Mouse (Mus musculus) cortical plate, adult 2 months (tissue): ENCODE measurements around the gene Moxd1. TPM values are rescaled to one million over a fixed set of nuclear protein-coding genes. Genes with fewer than 3 reads are reported as not detected.

Experiments
- H3K27ac ChIP-seq: fragments of 200-500 bp; 2 replicates; pipeline ENCODE4 v1.5.1; 2012; ENCODE audit warnings: low read length, control low read depth, inconsistent platforms; ENCODE audit not compliant: insufficient read depth
- H3K4me1 ChIP-seq: fragments of 200-500 bp; 2 replicates; pipeline ENCODE4 v1.6.1; 2011; ENCODE audit warnings: low read length; ENCODE audit not compliant: control insufficient read depth, insufficient read depth
- H3K4me3 ChIP-seq: fragments of 200-500 bp; 2 replicates; pipeline ENCODE4 v1.5.1; 2011; ENCODE audit warnings: mild to moderate bottlenecking, low read length, control low read depth; ENCODE audit not compliant: insufficient read depth
- CTCF ChIP-seq: fragments of 200-500 bp; IDR thresholded peaks from 2 replicates; pipeline ENCODE4 v1.5.1; 2011; ENCODE audit warnings: mild to moderate bottlenecking, control low read depth, low read length; ENCODE audit not compliant: insufficient read depth; ENCODE audit errors: extremely low read depth
- POLR2A ChIP-seq: fragments of 200-500 bp; IDR thresholded peaks from 2 replicates; pipeline ENCODE4 v1.6.1; 2011; ENCODE audit warnings: mild to moderate bottlenecking, low read length, control low read depth; ENCODE audit not compliant: insufficient read depth; ENCODE audit errors: extremely low read depth
- polyA plus RNA-seq: library from polyadenylated mRNA; depleted of rRNA; stranded (reverse); fragments of >200 nt; gene quantifications from 2 replicates; pipeline ENCODE4 v1.2.3, GENCODE M21; 2012

Moxd1 gene
- polyA plus RNA-seq, 1 experiment, result 4.5 TPM

GRCm38 (mm10) chr10:24259794-24260590, 36.7 kb downstream of the Moxd1 start:
- TF ChIP-seq CTCF, result no peak
- no peak for TF ChIP-seq POLR2A
- H3K27ac ChIP-seq, result no peak overlapping the region
- H3K4me3 ChIP-seq, result no peak overlapping the region
- H3K4me1 ChIP-seq, result no peaks in the 10 kb centered on the region

- Histone ChIP-seq H3K4me1 (no peaks in the 10 kb centered on the region), H3K27ac (no peak overlapping the region), H3K4me3 (no peak overlapping the region)
- TF ChIP-seq CTCF, result no peak
- TF ChIP-seq POLR2A, result no peak
These were observed 44.2 kb downstream of the Moxd1 start for GRCm38 (mm10) chr10:24267520-24267919.

- Histone ChIP-seq H3K4me3 (no peak overlapping the region), H3K27ac (no peak overlapping the region), H3K4me1 (no peaks in the 10 kb centered on the region)
- no peak for TF ChIP-seq CTCF
- no peak for TF ChIP-seq POLR2A
These were observed 47.8 kb downstream of the Moxd1 start for GRCm38 (mm10) chr10:24271077-24271637.

DNA sequence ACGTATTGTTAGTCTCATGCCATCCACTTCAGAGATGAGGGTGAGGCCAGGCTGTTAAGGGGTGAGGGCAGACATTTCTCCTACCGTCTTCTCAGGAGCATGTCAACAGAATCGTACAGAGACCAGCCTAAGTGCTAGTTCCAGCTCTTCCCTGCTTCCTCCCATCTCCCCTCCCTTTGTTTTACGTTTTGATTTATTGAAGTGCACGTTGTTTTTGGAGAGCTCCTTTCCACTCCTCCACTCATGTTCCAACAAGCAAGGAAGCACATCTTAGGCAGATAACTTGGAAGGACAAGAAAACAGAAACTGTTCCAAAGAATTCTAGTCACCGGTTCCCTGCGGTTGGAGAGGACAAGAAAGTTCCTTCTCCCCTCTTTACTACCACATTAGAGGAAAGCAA, 52.9 kb downstream of the Moxd1 start:
- Histone ChIP-seq H3K4me3 (no peak overlapping the region), H3K27ac (no peak overlapping the region), H3K4me1 (no peaks in the 10 kb centered on the region)
- TF ChIP-seq POLR2A (no peak), CTCF (no peak)

DNA sequence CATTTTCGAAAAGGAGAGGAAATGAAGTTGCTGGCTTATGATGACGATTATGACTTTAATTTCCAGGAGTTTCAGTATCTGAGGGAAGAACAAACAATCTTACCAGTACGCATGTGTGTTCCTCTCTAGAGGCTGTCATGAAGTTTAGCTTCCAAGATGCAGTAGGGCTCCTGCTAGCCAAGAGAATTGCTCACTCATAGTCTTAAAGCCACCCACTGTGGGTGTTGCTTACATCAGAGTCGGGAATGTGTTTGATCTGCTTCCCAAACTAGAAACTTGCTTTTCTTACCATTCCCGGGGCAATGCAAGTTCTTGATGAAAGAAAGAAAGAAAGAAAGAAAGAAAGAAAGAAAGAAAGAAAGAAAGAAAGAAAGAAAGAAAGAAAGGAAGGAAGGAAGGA, 59.3 kb downstream of the Moxd1 start:
- Histone ChIP-seq H3K4me3 (no peak overlapping the region), H3K27ac (no peak overlapping the region)

GRCm38 (mm10) chr10:24291611-24292010, 68.3 kb downstream of the Moxd1 start:
- Histone ChIP-seq H3K27ac (no peak overlapping the region), H3K4me3 (no peak overlapping the region), H3K4me1 (no peaks in the 10 kb centered on the region)
- no peak for TF ChIP-seq POLR2A
- no peak for TF ChIP-seq CTCF

More for the DNA sequence above, 59.3 kb downstream of the Moxd1 start:
- no peaks in the 10 kb centered on the region for H3K4me1 ChIP-seq
- TF ChIP-seq POLR2A, result no peak
- no peak for TF ChIP-seq CTCF

GRCm38 (mm10) chr10:24292671-24293070, 69.4 kb downstream of the Moxd1 start:
- Histone ChIP-seq H3K4me3 (no peak overlapping the region), H3K27ac (no peak overlapping the region), H3K4me1 (no peaks in the 10 kb centered on the region)
- TF ChIP-seq POLR2A (no peak), CTCF (no peak)

- H3K4me1 ChIP-seq, result no peaks in the 10 kb centered on the region
- H3K4me3 ChIP-seq, result no peak overlapping the region
- no peak for TF ChIP-seq POLR2A
- TF ChIP-seq CTCF, result no peak
- no peak overlapping the region for H3K27ac ChIP-seq
These were observed 73.3 kb downstream of the Moxd1 start for GRCm38 (mm10) chr10:24296608-24297007.

DNA sequence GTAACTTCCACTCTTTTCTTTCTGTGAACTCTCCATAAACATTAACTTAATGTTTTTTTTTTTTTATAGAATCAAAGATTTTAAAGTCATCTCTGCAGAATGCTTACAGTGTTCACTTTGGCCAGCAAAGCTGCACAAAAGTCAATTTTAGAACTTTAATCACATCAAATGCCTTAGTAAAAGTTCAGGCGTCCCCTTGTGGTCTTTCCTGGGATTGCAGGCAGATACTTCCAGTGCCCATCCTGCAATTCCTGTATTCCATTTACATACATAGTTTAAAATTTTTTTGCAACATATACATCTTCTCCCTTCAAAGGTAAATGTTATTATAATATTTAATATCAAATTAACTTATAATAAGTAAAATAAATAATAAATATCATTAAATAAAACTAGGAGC, 74.5 kb downstream of the Moxd1 start:
- Histone ChIP-seq H3K4me3 (no peak overlapping the region), H3K4me1 (no peaks in the 10 kb centered on the region), H3K27ac (no peak overlapping the region)
- TF ChIP-seq POLR2A (no peak), CTCF (peak; percentile 84)
